In the genomic region with DNA sequence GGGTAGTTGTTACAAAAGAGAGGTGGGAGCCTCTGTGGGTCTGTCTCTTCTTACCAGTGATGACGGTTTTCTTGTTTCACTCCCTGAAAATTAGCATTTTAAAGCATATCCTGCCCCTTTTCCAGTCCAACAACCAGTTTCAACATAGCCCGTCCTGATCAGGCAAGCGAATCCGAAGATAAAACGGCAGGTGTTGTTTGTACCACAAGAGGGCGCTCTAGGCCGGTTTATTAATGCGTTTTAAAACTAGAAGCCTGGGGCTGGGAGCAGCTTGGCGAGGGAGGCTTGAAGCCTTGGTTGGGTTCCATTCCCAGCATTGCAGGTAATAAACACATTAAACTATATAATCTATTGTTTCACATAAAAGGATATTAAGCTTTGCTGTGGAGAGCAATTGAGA, we compare ENCODE assay signal across 8 mouse cellular contexts. TPM values are rescaled to one million over a fixed set of nuclear protein-coding genes. Genes with fewer than 3 reads are reported as not detected.
DNase-seq lines count a peak whose midpoint lies in the region; TF ChIP-seq lines count a peak whose summit lies in the region.

No protein-coding gene starts in this region.

- H3K27ac ChIP-seq in heart, adult 2 months = no peak overlapping the region

- no peaks in the 10 kb centered on the region for H3K79me2 ChIP-seq in heart, adult 2 months (replicated peaks; ENCODE audit: control insufficient read depth, insufficient read depth, low read length)

- TF ChIP-seq EP300 in heart, adult 2 months (IDR thresholded peaks at IDR 0.05; ENCODE audit: insufficient read depth, low read depth, low read length) = no peak

- H3K4me1 ChIP-seq in heart, adult 2 months (ENCODE audit: control insufficient read depth, insufficient read depth, low read length) = no peaks in the 10 kb centered on the region

- TF ChIP-seq POLR2A in heart, adult 2 months (IDR thresholded peaks at IDR 0.05; ENCODE audit: insufficient read depth, low read depth, low read length) = no peak

- peak; percentile 87 for TF ChIP-seq CTCF in heart, adult 2 months (IDR thresholded peaks at IDR 0.05)

- no peak overlapping the region for H3K4me3 ChIP-seq in heart, adult 2 months

- H3K36me3 ChIP-seq in heart, adult 2 months (ENCODE audit: control insufficient read depth, insufficient read depth, low read length) = no peaks in the 10 kb centered on the region

- no peaks in the 10 kb centered on the region; the same call in 1 of the 2 replicates for H3K27me3 ChIP-seq in heart, adult 2 months (ENCODE audit: control insufficient read depth, insufficient read depth, low read length)

- peak; percentile 47 to 59 for DNase-seq in heart, adult 2 months
- no peak for DNase-seq in heart, postnatal 25 days (ENCODE audit: low spot score)
- peak; percentile 67 for DNase-seq in Muller cell, postnatal 12 days (ENCODE audit: inconsistent ontology term)
- DNase-seq in cerebellum, adult 8-10 months = peak; percentile 57
- DNase-seq in gastrocnemius, postnatal 10 days = peak; percentile 73
- peak; percentile 35 to 71 for DNase-seq in layer of hippocampus, adult 8-10 months (ENCODE audit: low spot score in 2 of 2)
- DNase-seq in lung, postnatal 36 days = peak; percentile 87
- DNase-seq in spleen, postnatal 10 days (ENCODE audit: low spot score in 2 of 2) = peak; percentile 51 to 82

- no peak overlapping the region for H3K9ac ChIP-seq in heart, adult 2 months (ENCODE audit: low read depth, low read length)

- intact Hi-C loops in heart, adult 2 months (cut with DNase I) = loop anchor here (2.0 to 10.0 kb wide), 2 partner anchors 93 to 157 kb away; a partner anchor contains a TSS
- intact Hi-C loops in heart, postnatal 25 days (cut with DNase I) = loop anchor here (2.0 to 5.0 kb wide), 2 partner anchors 91 to 160 kb away; a partner anchor contains a TSS

- WGBS in heart, adult 2 months = under 1% methylated on average over 9 of the region's 9 CpGs

RNA-seq across cellular contexts. Expression of a gene that starts 14.6 kb away (rescaled TPM):
- total RNA-seq in heart, adult 2 months (2021) = under 1 TPM; 0.20 to 0.29 TPM
- 0.79 and 3.2 TPM in 2 replicates for polyA plus RNA-seq in heart, adult 2 months (2012; rRNA removed)
- total RNA-seq in heart, postnatal 25 days (2021) = not detected
- total RNA-seq in gastrocnemius, postnatal 10 days (2021) = not detected
- total RNA-seq in layer of hippocampus, adult 8-10 months (2022) = 1 to 10 TPM in 2 of 4 experiments, not detected in 2; 2.6 to 3.6 TPM

RNA-seq across cellular contexts. Expression of a gene that starts 38.3 kb away (rescaled TPM):
- total RNA-seq in heart, adult 2 months (2021) = 1 to 10 TPM in 1 of 2 experiments, under 1 TPM in 1; 0.89 to 1.8 TPM
- 0.98 and 1.7 TPM in 2 replicates for polyA plus RNA-seq in heart, adult 2 months (2012; rRNA removed)
- total RNA-seq in heart, postnatal 25 days (2021) = 1 to 10 TPM; 1.1 to 2.2 TPM
- total RNA-seq in gastrocnemius, postnatal 10 days (2021) = 100 to 1,000 TPM in 1 of 2 experiments, 10 to 100 TPM in 1; 72.0 to 106 TPM
- total RNA-seq in layer of hippocampus, adult 8-10 months (2022) = 10 to 100 TPM; 22.6 to 30.2 (median 27.5) TPM

RNA-seq across cellular contexts. Expression of a gene that starts 41.8 kb away (rescaled TPM):
- 1 to 10 TPM; 4.0 to 7.5 TPM for total RNA-seq in heart, adult 2 months (2021)
- polyA plus RNA-seq in heart, adult 2 months (2012; rRNA removed) = 12.2 and 21.3 TPM in 2 replicates
- 1 to 10 TPM; 3.7 to 4.5 TPM for total RNA-seq in heart, postnatal 25 days (2021)
- 1 to 10 TPM; 4.6 to 6.1 TPM for total RNA-seq in gastrocnemius, postnatal 10 days (2021)
- total RNA-seq in layer of hippocampus, adult 8-10 months (2022) = 10 to 100 TPM; 31.5 to 37.7 (median 34.2) TPM

RNA-seq across cellular contexts. Expression of a gene that starts 44.9 kb away (rescaled TPM):
- total RNA-seq in heart, adult 2 months (2021) = 10 to 100 TPM; 67.6 to 71.1 TPM
- 78.9 and 118 TPM in 2 replicates for polyA plus RNA-seq in heart, adult 2 months (2012; rRNA removed)
- total RNA-seq in heart, postnatal 25 days (2021) = 10 to 100 TPM; 72.9 to 75.8 TPM
- 100 to 1,000 TPM in 1 of 2 experiments, 10 to 100 TPM in 1; 91.9 to 114 TPM for total RNA-seq in gastrocnemius, postnatal 10 days (2021)
- total RNA-seq in layer of hippocampus, adult 8-10 months (2022) = 100 to 1,000 TPM; 190 to 204 (median 197) TPM

RNA-seq across cellular contexts. Expression of a gene that starts 45.9 kb away (rescaled TPM):
- 10 to 100 TPM; 39.1 to 42.4 TPM for total RNA-seq in heart, adult 2 months (2021)
- 38.8 and 41.3 TPM in 2 replicates for polyA plus RNA-seq in heart, adult 2 months (2012; rRNA removed)
- 10 to 100 TPM; 40.5 to 42.1 TPM for total RNA-seq in heart, postnatal 25 days (2021)
- 10 to 100 TPM; 40.7 to 43.1 TPM for total RNA-seq in gastrocnemius, postnatal 10 days (2021)
- 10 to 100 TPM; 70.8 to 85.4 (median 78.0) TPM for total RNA-seq in layer of hippocampus, adult 8-10 months (2022)

Comparison
In these comparisons a context has a peak if more than half of its experiments do, and no peak if none do; other contexts are left out.
1. RNA of a gene that starts 38.3 kb away (total RNA-seq): 72.0 to 106 TPM in gastrocnemius, postnatal 10 days and 22.6 to 30.2 TPM in layer of hippocampus, adult 8-10 months; 1.1 to 2.2 TPM in heart, postnatal 25 days and 0.89 to 1.8 TPM in heart, adult 2 months; every median in the first group is over 4 times any median in the second.